Mouse (Mus musculus) kidney, postnatal 4 days (tissue): ENCODE data around the gene Gm17555.
"Not testable (repeated sequence)": the region's sequence is repeated elsewhere in the genome, so short reads cannot be mapped to it uniquely, and the experiment has no call there.

Experiments used
- DNase-seq, 2 experiments: peaks; one replicate each; pipeline ENCODE4 v3.0.0; 2021; ENCODE audit warnings: mixed read lengths in 2 of 2

Gene Gm17555

GRCm38 (mm10) chr2:126214800-126215199, at the start of gene Gm17555:
Gene Gm17555, plus strand, starts transcription at chr2:126215100.
- not testable (repeated sequence) for DNase-seq

- no peak for DNase-seq
Measured at GRCm38 (mm10) chr2:126165277-126166018, 49.5 kb upstream of the Gm17555 start.

GRCm38 (mm10) chr2:126166335-126166734, 48.6 kb upstream of the Gm17555 start:
- DNase-seq, result no peak

- DNase-seq, result no peak
Measured at GRCm38 (mm10) chr2:126166848-126167617, 47.9 kb upstream of the Gm17555 start.

- no peak for DNase-seq
Measured at GRCm38 (mm10) chr2:126171427-126171826, 43.5 kb upstream of the Gm17555 start.

GRCm38 (mm10) chr2:126191306-126191705, 23.6 kb upstream of the Gm17555 start:
- DNase-seq, result no peak

- no peak for DNase-seq
Measured at GRCm38 (mm10) chr2:126192129-126192528, 22.8 kb upstream of the Gm17555 start.

- DNase-seq, result no peak
Measured at GRCm38 (mm10) chr2:126195631-126196356, 19.1 kb upstream of the Gm17555 start.

- no peak for DNase-seq
Measured at GRCm38 (mm10) chr2:126198971-126199370, 15.9 kb upstream of the Gm17555 start.

- no peak for DNase-seq
Measured at GRCm38 (mm10) chr2:126211011-126211680, 3.8 kb upstream of the Gm17555 start.

- no peak for DNase-seq
Measured at GRCm38 (mm10) chr2:126227581-126227980, 12.7 kb downstream of the Gm17555 start.

GRCm38 (mm10) chr2:126231731-126232130, 16.8 kb downstream of the Gm17555 start:
- DNase-seq, result no peak

- no peak for DNase-seq
Measured at GRCm38 (mm10) chr2:126236905-126237304, 22.0 kb downstream of the Gm17555 start.

- peak; percentile 11 to 12 for DNase-seq
Measured at GRCm38 (mm10) chr2:126245446-126245845, 30.5 kb downstream of the Gm17555 start.

- no peak for DNase-seq
Measured at GRCm38 (mm10) chr2:126248536-126248935, 33.6 kb downstream of the Gm17555 start.

- no peak for DNase-seq
Measured at GRCm38 (mm10) chr2:126252211-126252610, 37.3 kb downstream of the Gm17555 start.
